Mouse (Mus musculus): ENCODE measurements around the gene Tm2d1. TPM values are rescaled to one million over a fixed set of nuclear protein-coding genes. Genes with fewer than 3 reads are reported as not detected.
"Not testable (repeated sequence)": the region's sequence is repeated elsewhere in the genome, so short reads cannot be mapped to it uniquely, and the experiment has no call there.

Tm2d1 gene
- 10 to 100 TPM; 30.9 to 33.7 TPM for total RNA-seq (2021)
- long read RNA-seq, experiment 1, transcript Tm2d1-202 (7 exons, 1,027 nt), result major isoform, 77 of 82 reads
- long read RNA-seq, experiment 1, partial matches to known transcripts, result 1 of 82 reads
- long read RNA-seq, experiment 1, other reads (novel, unspliced or antisense), result 3 of 82 reads
- long read RNA-seq, experiment 2, transcript Tm2d1-202 (7 exons, 1,027 nt), result major isoform, 63 of 69 reads
- long read RNA-seq, experiment 2, partial matches to known transcripts, result 2 of 69 reads
- long read RNA-seq, experiment 2, other reads (novel, unspliced or antisense), result 2 of 69 reads

DNA sequence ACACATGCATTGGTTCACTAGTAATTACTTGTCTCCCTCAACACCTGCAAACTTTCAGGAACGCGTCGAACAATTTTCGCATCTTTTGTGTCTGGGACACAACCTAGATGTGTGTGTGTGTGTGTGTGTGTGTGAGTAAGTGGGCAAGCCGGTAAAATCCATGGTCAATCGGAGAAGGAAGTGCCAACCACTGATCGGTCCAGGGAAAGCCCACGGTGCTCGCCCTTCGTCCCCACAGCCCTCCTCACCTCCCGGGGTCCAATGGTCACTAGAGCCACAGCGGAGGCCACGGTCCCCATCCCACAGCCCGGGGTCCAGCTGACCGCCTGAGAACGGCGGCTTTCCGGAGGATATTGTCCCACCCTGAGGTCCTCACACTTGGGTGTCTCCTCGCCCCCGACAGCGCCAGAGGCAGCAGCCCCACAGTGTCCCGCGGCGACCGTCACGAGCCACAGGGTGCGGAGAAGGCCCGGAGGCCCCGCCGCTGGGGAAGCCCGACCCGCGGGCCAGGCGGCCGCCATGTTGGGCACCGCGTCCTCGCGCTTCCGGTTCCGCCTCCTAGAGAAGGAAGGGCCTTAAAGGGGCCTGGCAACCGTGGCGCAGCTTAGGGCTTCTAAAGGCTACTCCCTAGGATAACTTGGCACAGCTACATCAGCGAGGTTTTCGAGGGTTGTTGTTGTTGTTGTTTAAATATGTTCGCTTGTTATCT lies at the start of gene Tm2d1:
TSS of gene Tm2d1 (minus strand) at position 591 of the 709 bp plus-strand sequence.
- DNase-seq, result peak; percentile 79

DNA sequence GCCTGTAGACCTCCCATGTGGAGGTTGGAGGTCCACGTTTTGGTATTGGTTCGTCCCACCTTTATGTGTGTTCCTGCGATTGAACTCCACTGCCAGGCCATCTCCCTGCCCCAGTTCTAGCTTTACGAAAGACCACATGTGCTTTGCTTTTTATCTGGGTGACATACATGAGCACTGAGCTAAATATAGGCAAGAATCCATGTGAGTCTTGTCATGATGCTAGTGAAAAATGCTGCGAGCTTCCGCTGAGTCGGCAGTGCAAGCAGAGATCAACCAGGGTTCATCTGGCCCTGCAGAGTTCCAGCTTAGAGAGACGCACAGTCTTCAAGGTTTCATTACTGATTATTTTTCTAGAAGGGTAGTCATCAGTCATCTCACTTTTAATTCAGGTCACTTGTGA lies 45.3 kb upstream of the Tm2d1 start:
- no peak for DNase-seq

DNA sequence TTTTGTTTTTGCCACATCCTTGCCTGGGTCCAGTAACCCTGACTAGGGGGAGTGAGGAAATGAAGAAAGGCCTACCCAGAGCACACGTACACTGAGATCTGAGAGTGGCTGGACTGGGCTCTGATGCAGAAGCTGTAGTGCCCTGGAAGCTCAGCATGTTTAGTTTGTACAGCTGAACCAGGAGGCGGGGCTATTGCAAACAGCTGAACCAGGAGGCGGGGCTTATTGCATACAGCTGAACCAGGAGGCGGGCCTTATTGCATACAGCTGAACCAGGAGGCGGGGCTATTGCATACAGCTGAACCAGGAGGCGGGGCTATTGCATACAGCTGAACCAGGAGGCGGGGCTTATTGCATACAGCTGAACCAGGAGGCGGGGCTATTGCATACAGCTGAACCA lies 32.0 kb upstream of the Tm2d1 start:
- DNase-seq, result not testable (repeated sequence)

DNA sequence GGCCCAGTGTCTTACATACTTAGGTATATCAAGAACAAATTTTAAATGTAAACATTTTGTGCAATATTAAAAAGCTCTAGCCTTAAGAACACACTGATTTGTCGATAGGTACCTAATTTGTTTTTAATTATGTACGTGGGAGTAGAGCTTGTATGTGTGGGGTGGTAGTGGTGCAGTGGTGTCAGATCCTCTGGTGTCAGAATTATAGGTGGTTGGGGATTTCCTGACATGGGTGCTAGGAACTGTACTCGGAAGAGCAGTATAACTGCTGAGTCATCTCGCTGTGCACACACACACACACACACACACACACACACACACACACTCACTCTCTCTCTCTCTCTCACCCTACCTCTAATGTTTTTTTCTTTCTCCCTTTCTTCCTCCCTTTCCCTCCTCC lies 25.3 kb upstream of the Tm2d1 start:
- no peak for DNase-seq

DNA sequence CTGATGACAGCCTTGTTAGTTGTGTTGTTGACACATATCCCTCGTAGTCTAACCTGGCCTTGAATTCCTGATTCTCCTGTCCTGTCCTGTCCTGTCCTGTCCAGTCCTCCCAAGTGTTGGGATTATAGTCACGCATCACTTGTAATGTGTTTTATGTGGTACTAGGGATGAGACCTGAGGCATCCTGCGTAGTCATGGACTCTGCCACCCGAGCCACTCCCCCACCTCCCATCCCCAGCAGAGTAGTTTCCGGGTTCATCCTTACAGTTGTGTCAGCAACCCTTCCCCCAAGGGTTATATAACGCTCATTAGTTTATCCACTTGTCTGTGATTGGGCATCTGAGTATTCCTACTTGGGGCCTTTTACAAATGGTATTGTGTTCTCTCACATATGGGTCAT lies 21.3 kb upstream of the Tm2d1 start:
- DNase-seq, result no peak

DNA sequence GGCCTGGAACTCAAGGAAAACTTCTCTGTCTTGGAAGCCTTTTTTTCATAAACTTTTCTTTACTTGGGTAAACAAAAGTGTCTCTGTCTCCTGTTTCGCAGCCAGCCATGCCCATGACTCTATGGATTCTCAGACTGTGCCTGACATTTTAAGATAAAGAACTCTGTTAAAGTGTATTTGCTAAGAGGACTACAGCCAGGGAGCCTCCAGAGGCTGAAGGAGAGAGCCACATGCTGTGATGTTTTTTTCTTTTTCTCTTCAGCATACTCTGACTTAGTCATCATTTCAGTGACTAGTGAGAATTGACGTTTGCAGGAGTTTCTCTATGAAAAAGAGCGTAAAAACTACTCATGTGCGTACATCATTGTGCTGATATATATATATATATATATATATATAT lies 20.4 kb upstream of the Tm2d1 start:
- DNase-seq, result no peak

DNA sequence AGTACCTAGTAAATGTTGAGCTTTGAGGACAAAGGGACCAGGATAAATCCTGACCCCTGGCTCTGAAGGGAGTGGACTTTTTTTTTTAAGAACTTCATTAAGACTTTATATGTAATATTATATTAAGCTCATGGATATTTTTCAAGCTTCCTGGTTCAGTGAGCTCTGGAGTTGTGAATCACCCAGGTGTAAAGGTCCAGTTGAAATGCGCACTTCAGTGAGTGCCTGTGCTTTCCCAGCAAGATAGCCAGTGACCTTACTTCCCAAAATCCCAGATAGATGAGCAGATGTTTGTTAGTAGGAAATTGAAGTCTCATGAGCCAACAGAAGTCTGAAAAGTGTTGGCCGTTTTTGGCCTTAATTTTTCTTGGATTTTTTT lies 18.5 kb upstream of the Tm2d1 start:
- DNase-seq, result no peak

DNA sequence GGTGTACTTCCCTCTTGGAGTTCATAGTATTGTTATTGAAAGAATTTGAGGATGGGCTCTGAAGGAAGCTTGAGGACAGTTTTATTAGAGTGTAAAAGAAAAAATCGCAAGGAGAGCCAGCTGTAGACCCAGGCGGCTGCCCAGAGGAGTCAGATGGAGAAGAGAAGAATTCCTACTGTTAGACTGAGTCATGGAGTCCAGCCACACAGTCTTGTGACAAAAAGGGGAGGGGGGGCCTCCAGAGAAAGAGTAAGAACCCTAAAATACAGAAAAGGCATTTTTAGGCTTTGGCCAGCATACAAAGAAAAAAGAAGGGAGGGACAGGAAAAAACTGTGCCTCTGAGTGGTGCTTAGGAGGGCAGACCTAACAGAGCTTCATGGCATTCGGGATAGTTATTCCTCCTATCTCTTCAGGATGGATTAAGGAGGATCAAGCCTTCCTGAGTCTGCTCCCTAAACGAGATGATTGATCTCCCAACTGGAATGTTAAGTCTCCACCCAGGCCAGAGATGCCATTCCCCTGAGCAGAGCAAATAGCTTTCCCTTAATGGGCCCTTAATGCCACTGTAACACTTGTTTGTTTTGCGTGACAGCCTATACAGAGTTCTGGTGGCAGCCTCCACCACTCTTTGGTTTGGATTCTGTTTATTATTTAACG lies 17.9 kb upstream of the Tm2d1 start:
- no peak for DNase-seq

DNA sequence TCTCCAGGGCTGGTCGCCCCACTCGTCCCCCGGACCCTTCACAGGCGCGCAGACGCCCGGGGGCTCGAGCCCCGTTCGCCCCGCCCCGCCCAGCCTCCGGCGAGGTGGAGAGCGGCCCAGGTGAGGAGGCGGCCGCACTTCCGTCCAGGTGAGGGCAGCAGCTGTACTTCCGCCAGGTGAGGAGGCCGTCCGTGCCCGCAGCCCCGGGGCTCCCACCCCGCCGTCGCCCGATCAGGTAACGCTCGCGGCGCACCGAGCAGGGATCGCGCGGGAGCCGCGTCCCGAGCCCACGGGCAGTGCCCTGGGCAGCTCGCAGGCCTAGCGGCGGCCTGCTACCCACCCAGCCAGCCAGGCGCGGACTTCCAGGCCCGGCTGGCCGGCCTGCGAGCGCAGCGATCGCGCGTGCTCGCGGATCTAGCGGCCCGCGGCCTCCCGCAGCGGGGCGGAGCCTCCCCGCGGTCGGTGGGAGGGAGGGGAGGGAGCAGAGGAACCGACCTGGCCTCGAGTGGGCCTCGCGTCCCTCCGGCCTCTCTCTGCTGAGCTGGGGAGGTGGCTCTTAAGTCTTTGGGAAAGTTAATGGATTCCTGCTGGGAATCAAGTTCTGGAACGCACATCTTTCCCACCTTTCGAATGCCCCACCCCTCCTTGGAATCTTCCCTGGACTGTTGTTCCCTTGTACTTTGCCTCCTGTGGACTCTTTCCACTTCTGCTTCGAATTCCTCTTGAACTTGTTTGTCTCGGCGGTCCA lies 12.8 kb upstream of the Tm2d1 start, which contains the start of gene Patj:
TSS of gene Patj (plus strand) at position 96 of the 748 bp plus-strand sequence.
- DNase-seq, result peak; percentile 33

DNA sequence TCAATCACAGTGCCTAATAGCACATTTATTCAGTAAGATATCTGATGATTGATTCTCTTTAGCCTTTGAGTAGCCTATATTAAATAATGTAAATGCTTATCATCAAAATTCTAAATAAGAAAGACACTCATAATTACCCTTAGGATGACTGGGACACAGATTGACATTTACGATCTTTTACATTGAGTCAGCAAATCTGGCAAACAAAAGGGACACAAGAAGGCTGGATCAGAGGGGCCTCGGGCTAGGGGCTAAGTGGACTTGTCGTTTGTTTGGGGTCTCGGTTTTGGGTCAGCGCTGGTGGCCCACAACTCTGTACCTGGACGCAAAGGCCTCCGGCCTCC lies 12.2 kb upstream of the Tm2d1 start:
- DNase-seq, result no peak

DNA sequence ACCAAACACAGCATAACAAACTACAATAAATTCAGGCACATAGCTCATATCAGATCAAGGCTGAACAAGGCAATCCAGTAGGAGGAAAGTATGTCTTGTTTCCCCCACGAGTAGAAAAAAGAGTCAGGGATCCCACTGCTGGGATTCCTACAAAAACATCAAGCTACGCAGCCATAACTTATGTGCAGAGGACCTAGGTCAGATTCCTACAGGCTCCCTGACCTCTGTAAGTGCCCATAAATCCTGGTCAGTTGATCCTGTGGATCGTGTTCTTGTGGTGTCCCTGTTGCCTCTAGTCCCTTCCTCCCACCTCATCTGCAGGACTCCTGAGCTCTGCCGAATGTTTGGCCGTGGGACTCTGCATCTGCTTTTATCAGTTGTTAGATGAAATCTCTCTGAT lies 1.9 kb upstream of the Tm2d1 start:
- DNase-seq, result no peak

DNA sequence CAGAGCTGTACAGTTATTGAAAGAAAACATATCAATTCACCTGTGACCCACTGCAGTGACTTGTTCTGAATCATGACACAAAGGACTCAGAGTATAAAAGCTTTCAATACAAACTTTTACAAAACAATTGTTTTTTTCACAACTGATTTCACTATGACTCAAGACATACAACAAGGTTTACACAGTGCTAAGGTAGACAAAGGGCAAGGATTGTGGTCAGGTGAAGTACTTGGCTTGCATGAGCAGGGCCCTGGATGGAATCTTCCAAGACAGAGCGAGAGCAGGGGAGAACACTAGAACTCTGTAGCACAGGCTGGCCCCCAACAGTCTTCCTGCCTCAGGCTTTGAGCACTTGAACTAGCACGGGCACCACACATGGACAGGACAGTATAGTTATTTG lies 6.2 kb downstream of the Tm2d1 start:
- DNase-seq, result no peak

DNA sequence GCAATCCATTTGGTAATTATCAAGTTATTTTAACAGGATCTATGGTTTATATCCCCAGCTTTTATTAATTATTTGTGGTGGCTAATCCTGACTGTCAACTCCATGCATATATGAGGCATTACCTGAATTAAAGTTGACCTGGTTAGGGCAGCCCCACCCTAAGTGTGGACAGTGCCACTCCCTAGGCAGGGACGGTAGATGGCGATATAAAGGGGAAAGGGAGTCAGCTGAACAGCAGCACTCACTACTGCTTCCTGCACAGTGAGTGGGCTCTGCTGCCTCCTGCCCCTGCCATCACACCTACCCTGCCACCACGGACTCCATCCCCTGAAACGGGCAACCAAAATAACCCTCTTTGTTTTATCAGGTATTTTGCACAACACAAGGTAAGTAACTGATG lies 7.7 kb downstream of the Tm2d1 start:
- no peak for DNase-seq

DNA sequence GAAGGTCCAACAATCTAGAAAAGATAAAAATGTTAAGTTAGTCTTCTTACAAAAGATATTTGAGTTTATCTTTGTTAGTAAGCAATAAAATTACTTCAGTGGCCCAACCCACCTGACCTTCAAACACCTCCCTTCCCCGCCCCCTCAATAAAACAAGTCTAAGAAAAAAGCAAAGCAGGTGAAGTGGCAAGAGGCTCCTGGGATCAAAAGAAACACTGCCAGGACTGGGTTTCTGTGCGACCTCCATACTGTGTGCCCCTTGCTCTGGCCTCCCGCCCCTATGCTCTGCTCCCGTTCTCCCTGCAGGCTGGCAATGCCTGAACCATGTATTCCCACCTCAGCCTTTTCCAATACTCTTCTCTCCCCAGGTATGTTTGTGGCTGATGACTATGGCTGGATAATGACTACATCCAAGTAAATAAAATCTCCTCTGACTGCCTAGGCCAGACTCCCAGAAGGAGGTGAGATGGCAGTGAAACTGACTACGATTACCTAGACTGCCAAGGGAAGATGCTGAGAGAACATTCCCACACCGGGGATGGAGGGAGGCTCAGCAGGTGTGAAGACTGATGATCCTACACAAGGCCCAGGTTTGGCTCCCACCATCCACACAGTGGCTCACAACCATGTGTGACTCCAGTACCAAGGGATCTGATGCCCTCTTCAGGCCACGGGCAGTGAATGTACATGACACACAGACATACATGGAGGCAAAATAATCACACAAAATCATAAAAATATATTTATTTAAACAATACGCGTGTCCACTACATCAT lies 24.9 kb downstream of the Tm2d1 start:
- no peak for DNase-seq

DNA sequence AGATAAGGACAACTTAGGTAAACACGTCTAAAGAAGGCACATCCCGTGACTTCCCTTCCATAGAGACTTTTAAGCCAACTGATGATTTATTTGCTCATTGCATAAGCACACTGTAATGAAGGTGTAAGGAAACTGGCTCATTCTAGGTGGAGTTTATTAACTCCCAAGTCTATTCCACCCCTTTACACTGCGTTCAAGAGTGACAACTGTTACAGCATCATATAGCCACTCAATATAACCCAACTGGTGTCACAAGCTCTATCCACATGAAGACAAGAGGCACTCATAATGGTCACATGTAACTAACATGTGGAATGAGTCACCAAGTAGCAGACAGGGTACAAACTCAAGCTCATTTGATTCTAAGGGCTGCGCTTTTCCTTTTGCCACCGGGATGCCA lies 34.5 kb downstream of the Tm2d1 start:
- no peak for DNase-seq

DNA sequence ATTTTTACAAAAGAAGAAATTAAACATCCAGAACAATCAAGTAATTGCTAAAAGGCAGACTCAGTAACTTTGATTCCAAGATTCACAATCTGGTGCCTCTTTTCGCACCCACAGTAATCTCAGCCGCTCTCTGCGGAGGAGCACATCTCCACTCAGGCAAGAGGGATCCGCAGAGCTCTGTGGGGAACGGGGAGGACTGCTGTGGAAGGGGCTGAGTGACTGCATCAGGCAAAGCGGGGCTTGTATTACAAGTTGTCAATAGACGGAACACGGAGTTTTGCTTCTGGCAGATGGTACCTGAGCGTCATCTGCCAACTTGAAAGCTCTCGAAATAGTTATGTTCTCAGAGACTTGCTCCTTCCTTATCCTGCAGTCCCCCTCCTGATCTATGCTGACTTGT lies 37.3 kb downstream of the Tm2d1 start:
- DNase-seq, result no peak

DNA sequence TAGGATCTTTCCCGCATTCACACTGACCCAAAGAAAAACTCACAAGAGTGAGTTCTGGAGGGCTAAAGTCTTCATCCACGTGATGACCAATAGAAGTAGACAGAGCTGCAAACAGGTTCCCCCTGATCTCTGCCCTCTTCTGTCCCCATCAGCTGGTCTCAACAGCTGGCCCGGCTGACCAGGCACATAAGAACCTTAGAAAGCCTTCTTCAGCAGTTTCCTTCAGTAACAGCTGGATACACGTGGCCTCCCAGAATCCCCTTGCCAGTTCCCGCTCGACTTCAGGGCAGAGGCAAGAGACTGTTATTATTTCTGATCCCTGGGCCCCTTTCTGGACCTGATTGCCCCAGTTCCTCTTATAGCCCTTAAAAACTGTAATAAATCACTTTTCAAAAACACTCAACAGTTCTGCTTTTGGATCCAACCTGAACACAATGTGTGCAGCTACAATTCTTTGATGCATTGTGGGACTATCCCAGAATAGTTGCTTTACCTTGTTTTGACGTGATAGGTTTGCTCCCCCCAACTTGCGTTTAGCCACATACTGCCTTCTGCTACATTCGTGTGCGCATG lies 43.0 kb downstream of the Tm2d1 start:
- DNase-seq, result no peak

DNA sequence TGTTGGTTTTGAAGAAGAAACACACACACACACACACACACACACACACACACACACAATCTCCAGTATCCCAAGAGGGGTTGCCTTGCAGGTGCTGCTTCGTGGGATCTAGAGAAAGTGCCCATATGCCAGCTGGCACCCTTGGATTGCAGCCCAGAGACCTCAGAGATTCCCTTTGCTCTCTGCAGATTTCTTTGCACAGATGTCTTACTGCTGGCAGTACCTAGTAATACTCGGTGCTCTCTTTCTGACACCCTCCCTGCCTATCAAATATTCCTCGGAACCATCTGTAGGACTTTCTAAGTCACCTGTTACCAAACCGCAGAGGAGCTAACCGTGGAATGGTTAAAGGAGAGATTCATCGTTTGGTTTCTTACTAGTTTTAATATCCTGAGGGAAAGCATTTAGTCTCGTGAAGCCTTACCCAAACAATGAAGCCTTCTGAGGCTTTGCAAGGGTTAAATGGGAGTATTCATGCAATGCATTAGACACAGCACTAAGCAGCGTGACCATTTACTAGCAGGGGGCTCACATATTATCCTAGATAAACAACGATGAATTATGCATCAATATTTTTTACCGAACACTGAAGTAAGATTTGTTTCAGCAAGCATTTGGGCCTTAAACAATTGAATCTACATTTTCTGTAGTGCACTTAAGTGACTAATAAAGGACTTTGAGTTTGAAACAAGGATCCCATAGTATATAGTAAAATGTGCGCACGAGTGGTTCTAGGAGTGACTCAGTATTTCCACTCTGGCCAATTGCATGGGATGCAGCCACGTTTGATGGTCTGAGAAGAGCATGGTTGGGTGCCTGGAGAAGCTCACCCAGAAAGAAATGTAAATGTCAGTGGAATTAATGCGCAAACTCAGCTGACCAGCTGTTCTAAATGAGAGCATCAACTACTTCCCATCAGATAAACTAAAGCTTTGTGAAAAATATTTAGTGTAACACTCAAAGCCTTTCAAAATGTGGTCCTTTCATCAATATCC lies 44.2 kb downstream of the Tm2d1 start:
- no peak for DNase-seq

DNA sequence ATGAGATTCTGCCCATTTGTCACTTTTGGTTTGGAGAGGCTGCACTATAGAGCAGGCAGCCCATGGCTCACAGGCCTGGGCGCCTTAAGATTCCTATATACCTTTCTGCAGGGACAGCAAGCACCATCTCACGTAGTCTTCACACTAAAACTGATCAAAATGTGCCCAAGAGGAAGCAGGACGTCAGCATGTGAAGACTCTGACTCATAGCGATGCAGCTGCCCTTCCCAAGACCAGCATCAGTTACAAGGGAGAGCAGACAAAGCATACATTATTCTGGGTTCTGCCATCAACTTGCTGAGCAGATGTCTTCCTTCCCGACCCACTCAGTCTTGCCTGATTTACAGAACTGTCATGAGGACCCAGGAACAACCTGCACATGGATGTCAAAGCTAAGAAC lies 45.9 kb downstream of the Tm2d1 start:
- no peak for DNase-seq

DNA sequence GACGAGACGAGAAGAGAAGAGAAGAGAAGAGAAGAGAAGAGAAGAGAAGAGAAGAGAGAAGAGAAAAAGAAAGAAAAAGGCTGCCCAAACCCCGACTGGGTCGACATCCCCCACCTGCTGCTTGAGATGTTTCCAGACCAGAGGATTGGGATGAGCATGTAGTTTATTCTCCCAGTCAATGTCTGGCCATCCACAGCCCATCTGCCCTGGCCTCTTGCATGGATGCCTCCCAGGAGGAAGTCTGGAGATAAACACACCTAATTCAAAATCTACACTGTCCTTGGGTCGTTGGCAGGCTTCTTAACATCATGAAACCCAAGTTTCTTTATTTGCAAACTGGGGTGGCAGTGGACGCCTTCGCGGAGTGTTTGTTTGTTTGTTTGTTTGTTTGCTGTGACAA lies 47.4 kb downstream of the Tm2d1 start:
- no peak for DNase-seq

Measured in gastrocnemius, postnatal 25 days (tissue).